Mouse (Mus musculus) stomach, postnatal 0 days (tissue): ENCODE data around the gene Cdk19. TPM values are rescaled to one million over a fixed set of nuclear protein-coding genes. Genes with fewer than 3 reads are reported as not detected.
"Not testable (repeated sequence)": the region's sequence is repeated elsewhere in the genome, so short reads cannot be mapped to it uniquely, and the experiment has no call there.

Experiments
- ATAC-seq: fragments of 200-750 bp; cut with Nextera tagmentation; 2 replicates; pipeline ENCODE4 v1.8.0; 2017; ENCODE audit not compliant: low FRiP score, low TSS enrichment
- DNase-seq: peaks from one replicate; pipeline ENCODE4 v3.0.0-alpha.2; 2016; ENCODE audit warnings: low spot score
- H3K27ac ChIP-seq: fragments of 300-500 bp; sonication (generic); replicated peaks from 2 replicates; pipeline ENCODE4 v1.5.1; 2014; ENCODE audit warnings: mild to moderate bottlenecking, control low read depth
- H3K27me3 ChIP-seq: fragments of 300-500 bp; sonication (generic); 2 replicates; pipeline ENCODE4 v1.6.1; 2014; ENCODE audit warnings: low read length; ENCODE audit not compliant: control insufficient read depth, insufficient read depth
- H3K36me3 ChIP-seq: fragments of 300-500 bp; sonication (generic); 2 replicates; pipeline ENCODE4 v1.6.1; 2014; ENCODE audit warnings: low read length, mixed read lengths; ENCODE audit not compliant: control insufficient read depth, insufficient read depth
- H3K4me1 ChIP-seq: fragments of 300-500 bp; sonication (generic); replicated peaks from 2 replicates; pipeline ENCODE4 v1.6.1; 2014; ENCODE audit warnings: antibody characterized with exemption; ENCODE audit not compliant: control insufficient read depth, insufficient read depth
- H3K4me2 ChIP-seq: fragments of 300-500 bp; sonication (generic); replicated peaks from 2 replicates; pipeline ENCODE4 v1.6.1; 2014; ENCODE audit warnings: low read depth, mild to moderate bottlenecking, control low read depth, moderate library complexity
- H3K4me3 ChIP-seq: fragments of 300-500 bp; sonication (generic); 2 replicates; pipeline ENCODE4 v1.5.1; 2014; ENCODE audit warnings: low read depth, low read length, control low read depth
- H3K9ac ChIP-seq: fragments of 300-500 bp; sonication (generic); 2 replicates; pipeline ENCODE4 v1.6.1; 2014; ENCODE audit warnings: mild to moderate bottlenecking, low read length, control low read depth, mixed read lengths
- H3K9me3 ChIP-seq: fragments of 300-500 bp; sonication (generic); 2 replicates; pipeline ENCODE4 v1.6.1; 2016; ENCODE audit warnings: low read length; ENCODE audit not compliant: control insufficient read depth
- CTCF ChIP-seq: IDR thresholded peaks from 2 replicates; pipeline ENCODE4 v1.5.1; 2016; ENCODE audit warnings: antibody characterized with exemption, low read depth, mild to moderate bottlenecking, moderate library complexity
- EP300 ChIP-seq: optimal IDR thresholded peaks from 2 replicates; pipeline ENCODE3; 2016; ENCODE audit warnings: antibody characterized with exemption
- WGBS: fragments of 180-500 bp; shearing (Covaris S2); extraction: QIAGEN DNeasy Blood & Tissue Kit; methylation state at CpG from one replicate; pipeline ENCODE4 v1.1.7; 2014; 5-methylcytosine and 5-hydroxymethylcytosine counted together
- polyA plus RNA-seq: library from polyadenylated mRNA; unstranded; fragments of >200 nt; fragmentation: Nextera tagmentation; extraction: Ambion mirVana; gene quantifications from 2 replicates; pipeline ENCODE4 v1.2.1, GENCODE M21; 2015

Gene Cdk19
- polyA plus RNA-seq, 1 experiment from 2014 or later = 4.4 TPM

- DNase-seq (no peak), ATAC-seq (no peak)
- Histone ChIP-seq H3K4me1 (no peaks in the 10 kb centered on the region), H3K27me3 (no peaks in the 10 kb centered on the region), H3K27ac (peak overlapping the region; percentile 82), H3K4me2 (no peak overlapping the region), H3K9me3 (no peaks in the 10 kb centered on the region), H3K4me3 (no peak overlapping the region), H3K36me3 (no peaks in the 10 kb centered on the region), H3K9ac (no peak overlapping the region)
- TF ChIP-seq EP300 (no peak), CTCF (no peak)
- 62% methylated on average over 6 of the region's 6 CpGs for WGBS
Observed at GRCm38 (mm10) chr10:40512185-40512584, 172.8 kb downstream of the Cdk19 start.

- not testable (repeated sequence) for H3K4me1 ChIP-seq, DNase-seq, H3K27ac ChIP-seq, H3K4me2 ChIP-seq, H3K36me3 ChIP-seq, H3K9me3 ChIP-seq, H3K27me3 ChIP-seq, H3K4me3 ChIP-seq, H3K9ac ChIP-seq, ATAC-seq
- WGBS = 93% methylated on average over 7 of the region's 7 CpGs
Observed at GRCm38 (mm10) chr10:40512996-40513395, 173.6 kb downstream of the Cdk19 start.

GRCm38 (mm10) chr10:40515225-40515681 lies 175.9 kb downstream of the Cdk19 start:
- WGBS = 76% methylated on average over 5 of the region's 5 CpGs

GRCm38 (mm10) chr10:40516421-40516820 lies 177.1 kb downstream of the Cdk19 start:
- Histone ChIP-seq H3K27me3 (no peaks in the 10 kb centered on the region), H3K4me3 (no peak overlapping the region), H3K9me3 (no peaks in the 10 kb centered on the region), H3K9ac (no peak overlapping the region), H3K4me1 (no peaks in the 10 kb centered on the region), H3K4me2 (no peak overlapping the region), H3K36me3 (no peaks in the 10 kb centered on the region), H3K27ac (no peak overlapping the region)
- DNase-seq (peak; percentile 65), ATAC-seq (0 out of 2 replicates have a peak, but pooled peaks have one; percentile 41)
- no peak for TF ChIP-seq EP300
- no peak for TF ChIP-seq CTCF
- 30% methylated on average over 4 of the region's 4 CpGs for WGBS

More at GRCm38 (mm10) chr10:40515225-40515681, 175.9 kb downstream of the Cdk19 start:
- DNase-seq (no peak), ATAC-seq (no peak)
- TF ChIP-seq EP300 = no peak
- TF ChIP-seq CTCF = no peak
- no peak overlapping the region for H3K27ac ChIP-seq
- H3K4me1 ChIP-seq = no peaks in the 10 kb centered on the region
- no peak overlapping the region for H3K4me2 ChIP-seq
- no peaks in the 10 kb centered on the region for H3K36me3 ChIP-seq
- H3K9me3 ChIP-seq = no peaks in the 10 kb centered on the region
- no peaks in the 10 kb centered on the region for H3K27me3 ChIP-seq
- H3K9ac ChIP-seq = no peak overlapping the region
- H3K4me3 ChIP-seq = no peak overlapping the region

- H3K4me1 ChIP-seq = no peaks in the 10 kb centered on the region
- H3K27me3 ChIP-seq = no peaks in the 10 kb centered on the region
- DNase-seq = peak; percentile 43
- H3K9me3 ChIP-seq = no peaks in the 10 kb centered on the region
- no peak overlapping the region for H3K4me2 ChIP-seq
- no peak overlapping the region for H3K4me3 ChIP-seq
- no peak overlapping the region for H3K27ac ChIP-seq
- H3K9ac ChIP-seq = no peak overlapping the region
- H3K36me3 ChIP-seq = no peaks in the 10 kb centered on the region
- TF ChIP-seq CTCF = no peak
- TF ChIP-seq EP300 = no peak
- no peak for ATAC-seq
- 50% methylated on average over 4 of the region's 4 CpGs for WGBS
Observed at GRCm38 (mm10) chr10:40519586-40519985, 180.2 kb downstream of the Cdk19 start.

- 25% methylated on average over 12 of the region's 12 CpGs for WGBS
- H3K27ac ChIP-seq = no peak overlapping the region
- H3K9me3 ChIP-seq = no peaks in the 10 kb centered on the region
- no peak overlapping the region for H3K4me3 ChIP-seq
- H3K9ac ChIP-seq = no peak overlapping the region
- no peaks in the 10 kb centered on the region for H3K36me3 ChIP-seq
- DNase-seq (no peak), ATAC-seq (peak; percentile 31; the same call in 1 of the 2 replicates)
- TF ChIP-seq CTCF = no peak
- no peak for TF ChIP-seq EP300
- H3K27me3 ChIP-seq = no peaks in the 10 kb centered on the region
- no peaks in the 10 kb centered on the region for H3K4me1 ChIP-seq
- H3K4me2 ChIP-seq = peak overlapping the region; percentile 17; the same call in 1 of the 2 replicates
Observed at GRCm38 (mm10) chr10:40521579-40521978, 182.2 kb downstream of the Cdk19 start.
